Mouse (Mus musculus) adrenal gland, postnatal 14 days (tissue): ENCODE data around the gene Lmx1b. TPM values are rescaled to one million over a fixed set of nuclear protein-coding genes. Genes with fewer than 3 reads are reported as not detected.

Experiments
- DNase-seq: peaks from one replicate; pipeline ENCODE4 v3.0.0; 2021; ENCODE audit warnings: mixed read lengths
- total RNA-seq: library from RNA; stranded (reverse); gene quantifications from 2 replicates; pipeline ENCODE4 v1.2.3, GENCODE M21; 2021

Lmx1b gene
- total RNA-seq, 1 experiment from 2014 or later, result not detected

DNA sequence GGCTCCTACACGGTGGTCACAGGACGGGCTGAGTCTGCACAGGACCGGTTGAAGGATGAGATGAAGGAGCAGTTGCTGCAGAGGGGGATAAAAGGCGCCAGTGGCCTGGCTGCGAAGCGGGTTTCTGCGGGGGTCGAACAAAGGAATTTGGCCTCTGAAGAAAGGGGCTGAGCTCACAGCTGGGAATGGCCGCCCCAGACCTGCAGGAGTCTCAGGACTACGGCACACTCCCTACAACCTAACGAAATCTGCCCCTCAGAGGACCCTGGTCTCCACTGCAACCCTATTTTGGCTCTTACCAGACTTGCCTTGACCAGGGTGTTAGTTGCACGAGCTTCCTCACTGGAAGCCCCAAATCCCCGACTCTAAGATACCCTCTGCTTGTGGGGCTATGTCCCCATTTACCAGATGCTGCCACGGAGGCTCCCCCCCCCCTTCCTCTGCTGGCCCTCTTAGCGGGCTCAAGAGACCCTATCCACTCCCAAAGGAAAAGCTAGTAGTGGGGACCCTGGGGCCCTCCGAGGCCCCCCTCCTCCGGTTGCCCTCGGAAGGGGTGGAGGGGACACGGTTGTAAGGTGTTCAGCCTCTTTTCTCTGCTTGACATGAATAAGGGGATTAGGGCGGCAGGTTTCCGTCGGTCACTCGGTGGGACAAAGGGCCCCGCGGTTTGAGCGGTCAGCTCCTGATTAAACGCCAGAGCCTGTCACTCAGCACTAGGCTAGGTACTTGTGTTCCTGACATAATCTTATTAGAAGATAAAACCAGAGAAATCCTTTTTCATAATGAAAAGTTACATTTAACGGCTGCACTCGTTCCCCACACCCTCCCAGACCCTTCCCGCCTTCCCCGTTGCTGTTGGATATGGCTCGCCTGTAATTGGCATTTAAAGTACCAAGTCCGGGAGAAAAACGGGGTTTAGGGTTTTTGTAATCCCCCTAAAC is 10.0 kb downstream of the Lmx1b start:
- no peak for DNase-seq

DNA sequence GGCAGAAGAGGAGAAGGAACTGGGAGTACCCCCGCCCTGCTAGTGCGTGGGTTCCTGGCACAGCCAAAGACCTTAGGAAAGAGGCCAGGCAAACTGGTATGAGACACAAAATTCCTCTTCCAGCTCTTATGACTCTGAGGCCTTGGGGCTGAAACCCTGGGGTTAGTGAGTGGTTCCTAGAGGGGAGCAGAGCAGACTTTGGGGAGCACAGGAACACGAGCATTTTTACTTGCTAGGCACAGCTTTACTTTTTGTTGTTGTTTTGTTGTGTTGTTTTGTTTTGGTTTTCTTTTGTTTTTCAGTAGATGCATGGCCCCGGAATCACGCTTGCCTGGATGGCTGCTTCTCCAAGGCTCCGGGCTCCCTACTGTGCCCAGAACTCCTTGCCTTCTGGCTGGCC is 10.7 kb downstream of the Lmx1b start:
- no peak for DNase-seq

DNA sequence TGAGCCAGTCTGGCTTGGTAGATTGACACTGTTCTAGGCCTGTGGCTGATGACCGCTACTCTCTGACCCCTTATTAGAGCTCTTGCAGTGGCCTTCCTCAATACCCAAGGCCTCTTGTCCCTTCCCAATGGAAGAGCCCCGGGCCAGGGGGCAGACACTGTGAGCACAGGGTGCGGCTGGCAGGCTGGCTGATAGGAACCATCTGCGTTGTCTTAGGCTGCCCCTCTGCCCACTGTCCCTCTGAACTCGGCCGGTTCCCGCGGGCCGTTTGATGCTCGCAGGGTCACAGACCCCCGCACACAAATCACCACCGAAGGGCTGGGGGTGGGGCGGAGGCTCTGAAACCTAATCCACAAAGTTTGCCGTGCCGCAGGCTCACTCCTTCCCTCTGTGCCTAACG is 11.5 kb downstream of the Lmx1b start:
- DNase-seq, result no peak

DNA sequence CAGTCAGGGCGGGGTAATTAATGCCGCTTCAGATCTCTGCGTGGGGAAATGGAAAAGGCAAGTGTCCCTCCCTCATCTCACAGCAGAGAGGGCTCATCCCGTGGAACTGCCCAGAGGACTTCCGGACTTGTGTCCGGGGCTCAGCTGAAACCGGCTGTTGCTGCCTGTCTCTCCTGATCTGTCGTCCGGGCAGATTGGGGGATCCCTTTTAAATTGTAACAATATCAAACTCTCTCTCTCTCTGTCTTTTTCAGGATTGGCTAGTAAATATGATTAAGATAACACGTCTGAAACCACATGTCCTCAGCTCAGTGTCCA is 13.3 kb downstream of the Lmx1b start:
- DNase-seq, result peak; percentile 4

DNA sequence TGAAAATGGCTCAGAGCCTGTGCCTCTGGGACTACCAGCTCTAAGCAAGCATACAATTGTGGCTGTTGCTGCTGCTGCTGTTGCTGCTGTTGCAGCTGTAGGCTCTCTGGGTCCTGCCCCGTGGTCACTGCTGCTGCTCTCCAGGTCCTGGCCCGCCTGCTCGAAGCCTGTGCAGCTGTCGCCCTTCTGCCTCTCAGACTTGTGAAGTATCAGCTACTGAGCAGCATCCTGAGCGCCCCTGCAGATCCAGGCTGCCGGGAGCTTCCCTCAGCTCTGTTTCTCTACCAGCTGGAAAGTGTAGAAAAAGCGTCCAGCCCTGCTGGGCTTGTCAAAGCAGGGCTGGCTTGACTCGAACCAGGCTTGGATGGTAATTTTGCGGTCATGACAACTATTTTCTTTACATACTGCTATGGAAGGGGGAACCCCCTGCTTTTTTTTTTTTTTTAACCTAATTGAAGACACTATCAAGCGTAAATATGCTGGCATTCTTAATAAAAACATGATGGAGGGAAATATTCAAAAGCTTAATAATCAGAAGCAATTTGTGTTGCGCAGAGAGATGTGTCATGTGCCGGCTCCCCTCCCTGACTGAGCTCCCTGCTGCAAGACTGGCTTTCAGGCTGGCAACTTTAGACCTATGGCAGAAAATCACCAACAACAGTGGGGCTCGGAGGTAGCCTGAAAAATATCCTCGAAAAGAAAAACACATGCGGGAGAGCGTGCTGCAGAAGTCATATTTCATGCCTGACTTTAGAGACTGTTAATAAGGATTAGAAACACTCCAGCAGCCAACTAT is 13.9 kb downstream of the Lmx1b start:
- DNase-seq, result peak; percentile 1

DNA sequence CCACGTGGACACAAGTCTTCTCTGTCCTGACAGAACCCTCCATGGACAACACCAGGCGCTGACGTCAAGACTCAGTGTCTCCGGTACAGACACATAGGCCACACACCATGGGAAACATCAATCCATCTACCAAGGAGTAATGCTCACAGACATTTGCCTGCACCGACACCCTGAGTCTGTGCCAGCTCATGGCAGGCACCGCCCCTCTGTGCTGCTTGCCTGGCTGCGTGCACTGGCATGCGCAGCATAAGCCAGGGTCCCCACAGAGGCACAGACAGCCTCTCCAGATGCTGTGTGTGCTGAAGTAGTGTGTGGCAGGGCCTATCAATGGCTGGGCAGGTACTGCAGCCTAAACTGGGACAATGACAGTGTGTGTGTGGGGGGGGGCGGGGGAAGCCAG is 22.6 kb downstream of the Lmx1b start:
- DNase-seq, result peak; percentile 3

DNA sequence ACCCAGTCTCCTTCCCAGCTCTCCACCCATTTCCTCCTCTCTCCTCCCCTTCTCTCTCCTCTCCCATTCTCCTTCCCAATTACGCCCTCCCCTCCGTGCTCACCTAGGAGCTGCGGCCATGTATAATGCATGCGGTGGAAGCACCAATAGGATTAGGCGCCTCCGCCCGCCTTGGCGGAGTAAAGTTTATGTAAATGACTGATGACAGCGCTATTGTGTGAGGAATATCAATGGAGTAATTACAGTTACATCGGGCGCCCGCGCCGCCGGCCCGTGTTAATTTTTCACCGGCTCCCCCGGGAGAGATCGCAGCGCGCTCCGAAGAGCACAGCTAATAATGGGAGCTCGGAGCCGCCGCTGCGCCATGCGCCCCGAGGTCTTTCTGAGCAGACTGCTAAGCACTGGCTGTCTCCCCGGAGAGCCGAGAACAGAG is 23.9 kb downstream of the Lmx1b start:
- peak; percentile 46 for DNase-seq

DNA sequence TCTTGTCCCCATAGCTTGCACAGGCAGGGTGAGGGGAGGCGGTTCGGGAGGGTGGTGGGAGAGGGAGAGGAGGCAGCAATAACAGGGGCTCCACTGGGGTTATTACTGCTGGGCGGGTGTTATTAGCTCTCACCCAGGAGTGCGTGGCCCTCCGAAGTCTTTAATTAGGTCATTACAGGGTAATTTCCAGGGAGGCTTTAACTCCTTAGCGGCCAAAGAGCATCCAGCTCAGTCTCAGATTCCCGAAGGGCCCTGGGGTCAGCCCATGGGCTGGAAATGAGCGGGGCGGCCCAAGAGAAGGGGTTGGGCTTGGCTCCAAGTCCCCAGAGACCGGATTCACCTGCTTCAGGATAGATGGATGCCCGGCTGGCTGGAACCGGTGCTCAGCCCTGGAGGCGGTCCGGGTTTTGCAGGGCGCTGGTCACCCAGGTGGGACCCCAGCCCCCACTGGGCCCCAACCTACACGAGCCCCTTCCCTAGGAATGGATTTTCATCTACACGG is 24.4 kb downstream of the Lmx1b start:
- DNase-seq, result no peak

DNA sequence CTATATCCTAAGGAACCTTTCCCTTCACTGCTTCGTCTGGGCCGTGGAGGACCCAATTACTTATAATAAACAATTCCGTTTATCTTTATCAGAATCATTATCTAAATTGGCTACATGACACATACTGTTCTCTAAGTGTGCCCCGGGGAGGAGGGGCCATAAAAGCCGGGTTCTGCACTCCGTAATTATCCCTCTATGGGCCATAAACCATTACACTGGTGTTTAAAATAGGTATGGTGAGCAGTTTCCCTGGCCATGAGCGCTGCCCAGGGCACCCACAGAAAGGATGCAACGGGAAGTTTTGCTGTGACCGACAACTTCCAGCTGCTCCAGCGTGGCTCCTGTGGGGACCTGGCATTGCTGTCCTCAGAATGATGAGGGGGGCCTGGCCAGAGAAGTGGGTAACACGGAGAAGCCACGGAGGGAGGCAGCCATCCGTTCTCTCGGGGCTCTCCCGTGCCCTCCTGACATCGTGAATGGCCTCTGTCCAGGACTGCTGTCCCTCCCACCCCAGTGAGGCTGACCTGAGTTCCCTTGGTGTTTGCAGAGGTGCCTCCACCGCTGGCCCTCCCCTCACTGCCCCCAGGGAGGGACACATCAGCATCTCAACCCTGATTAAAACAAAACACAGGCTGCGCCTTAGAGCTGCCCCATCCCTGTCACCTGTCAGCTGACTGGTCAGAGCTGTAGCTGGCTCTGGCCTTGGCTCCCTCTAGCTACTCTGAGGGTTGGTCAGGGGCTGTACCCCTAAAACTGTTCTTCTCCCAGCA is 34.6 kb downstream of the Lmx1b start:
- peak; percentile 4 for DNase-seq

DNA sequence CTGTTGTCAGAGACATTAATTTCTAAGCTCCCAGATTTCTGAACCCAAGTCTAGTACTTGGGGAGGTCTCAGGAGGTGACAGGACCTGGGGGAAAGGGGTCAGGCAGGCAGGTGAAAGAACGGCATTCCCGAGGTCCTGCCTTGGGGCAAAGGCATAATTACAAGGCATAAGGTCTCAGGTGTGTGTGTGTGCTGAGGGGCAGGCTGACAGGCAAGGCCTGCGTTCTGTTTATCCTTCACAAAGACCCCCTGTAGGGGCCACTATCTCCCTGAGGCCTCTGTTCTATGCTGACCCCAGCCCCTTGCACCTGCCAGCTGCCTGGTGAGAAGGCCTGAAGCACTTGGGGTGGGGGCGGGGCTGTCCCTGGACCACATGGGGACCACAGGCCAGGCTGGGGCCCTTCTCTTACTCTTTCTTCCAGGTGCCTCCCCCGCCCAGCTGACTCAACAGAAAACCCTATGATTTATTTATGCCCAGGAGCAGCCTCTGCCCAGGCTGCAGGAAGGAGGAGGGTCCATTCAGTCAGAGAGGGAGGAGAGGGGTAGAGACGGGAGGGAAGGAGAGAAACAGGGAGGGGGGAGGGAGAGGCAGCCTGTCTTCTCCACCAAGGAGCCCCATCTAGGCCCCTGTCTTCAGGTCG is 35.3 kb downstream of the Lmx1b start:
- peak; percentile 4 for DNase-seq

DNA sequence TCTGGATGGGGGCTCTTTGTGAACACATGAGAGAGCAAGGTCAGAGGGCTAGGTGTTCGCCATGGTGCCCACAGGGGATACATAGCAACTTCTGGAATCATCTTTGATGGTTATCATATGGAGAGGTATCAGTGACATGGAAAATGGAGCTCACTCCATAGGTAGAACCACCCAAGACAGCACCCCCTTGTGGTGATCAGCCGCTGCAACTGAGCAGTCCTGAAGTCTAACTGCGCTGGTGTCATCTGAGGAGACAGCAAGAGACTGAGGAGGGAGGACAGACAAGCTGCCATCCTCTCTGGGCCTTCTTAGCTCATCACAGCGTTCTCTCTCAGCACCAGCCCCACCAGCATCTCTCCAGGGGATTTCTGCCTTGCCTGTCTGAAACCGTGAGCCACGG is 39.8 kb downstream of the Lmx1b start:
- peak; percentile 35 for DNase-seq

DNA sequence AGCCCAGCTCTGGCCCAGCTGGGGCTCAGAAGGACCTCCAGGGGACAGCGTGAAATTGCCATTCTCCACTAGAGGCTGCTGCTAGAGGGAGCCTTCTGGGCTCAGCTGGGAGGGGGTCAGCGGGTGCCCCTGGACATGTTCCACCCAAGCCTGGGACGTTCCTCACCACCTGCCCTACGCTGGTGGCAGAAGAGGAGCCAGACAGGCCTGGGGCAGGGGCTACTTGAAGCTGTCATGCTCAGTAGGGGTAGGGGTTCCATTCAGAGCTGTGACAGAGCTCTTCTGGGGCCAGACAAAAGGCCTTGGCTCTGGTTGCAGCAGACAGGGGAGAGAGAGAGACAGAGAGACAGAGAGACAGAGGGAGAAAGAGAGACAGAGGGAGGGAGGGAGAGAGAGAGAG is 42.9 kb downstream of the Lmx1b start:
- DNase-seq, result no peak

DNA sequence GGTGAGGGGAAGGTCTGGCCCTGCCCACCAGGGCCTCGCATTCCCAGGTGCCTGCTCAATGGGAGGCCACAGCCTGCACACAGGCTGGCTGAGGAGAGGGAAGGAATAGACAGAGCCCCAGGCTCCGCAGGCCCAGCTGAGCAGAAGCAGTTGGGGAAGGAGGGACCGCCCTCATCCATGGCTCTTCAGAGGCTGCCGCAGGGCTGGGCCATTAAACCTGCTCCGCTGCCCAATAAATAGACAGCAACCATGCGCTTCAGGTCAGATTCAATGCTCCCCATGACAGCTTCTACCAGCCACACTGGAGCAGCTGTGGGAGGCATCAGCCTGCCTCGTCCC is 45.3 kb downstream of the Lmx1b start:
- no peak for DNase-seq

DNA sequence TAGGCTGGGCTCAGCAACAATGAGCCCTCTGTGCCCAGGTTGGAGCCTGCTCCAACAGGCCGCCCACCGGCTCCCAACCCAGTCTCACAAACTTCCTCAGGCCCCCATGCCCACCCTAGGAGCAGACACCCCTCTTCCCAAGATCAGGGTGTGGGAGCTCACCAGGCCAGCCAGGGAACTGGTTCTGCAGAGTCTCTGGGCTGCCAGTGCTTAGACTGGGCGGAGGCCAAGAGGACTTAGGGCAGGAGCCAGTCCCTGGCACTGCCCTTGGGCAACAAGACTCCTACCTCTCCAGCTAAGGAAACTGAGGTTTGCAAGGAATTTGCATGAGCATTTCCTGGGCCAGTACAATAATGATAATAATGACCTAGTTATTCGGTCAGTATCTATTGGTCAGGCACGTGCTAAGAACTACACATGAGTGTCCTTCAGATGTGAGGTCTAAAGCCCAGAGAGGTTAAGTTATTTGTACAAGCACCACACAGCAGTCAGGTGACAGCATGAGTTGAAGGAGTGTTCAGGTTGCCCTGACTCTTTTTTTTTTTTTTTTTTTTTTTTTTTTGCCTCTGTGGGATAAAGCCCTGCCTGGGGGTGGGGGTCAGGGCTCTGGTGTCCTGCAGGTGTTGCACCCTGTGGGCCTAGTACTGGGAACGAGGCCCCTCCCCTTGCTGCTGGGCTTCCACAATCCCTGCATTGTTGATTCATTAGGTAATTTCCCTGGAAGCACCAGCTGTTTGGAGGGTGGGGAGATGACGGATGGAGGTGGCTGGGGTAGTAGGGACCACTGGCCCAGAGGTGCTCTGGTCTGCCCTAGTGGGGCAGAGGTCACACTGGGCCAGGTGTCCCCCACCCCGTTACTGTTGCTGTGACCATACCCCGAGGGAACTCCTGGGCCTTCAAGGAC is 45.9 kb downstream of the Lmx1b start:
- no peak for DNase-seq

DNA sequence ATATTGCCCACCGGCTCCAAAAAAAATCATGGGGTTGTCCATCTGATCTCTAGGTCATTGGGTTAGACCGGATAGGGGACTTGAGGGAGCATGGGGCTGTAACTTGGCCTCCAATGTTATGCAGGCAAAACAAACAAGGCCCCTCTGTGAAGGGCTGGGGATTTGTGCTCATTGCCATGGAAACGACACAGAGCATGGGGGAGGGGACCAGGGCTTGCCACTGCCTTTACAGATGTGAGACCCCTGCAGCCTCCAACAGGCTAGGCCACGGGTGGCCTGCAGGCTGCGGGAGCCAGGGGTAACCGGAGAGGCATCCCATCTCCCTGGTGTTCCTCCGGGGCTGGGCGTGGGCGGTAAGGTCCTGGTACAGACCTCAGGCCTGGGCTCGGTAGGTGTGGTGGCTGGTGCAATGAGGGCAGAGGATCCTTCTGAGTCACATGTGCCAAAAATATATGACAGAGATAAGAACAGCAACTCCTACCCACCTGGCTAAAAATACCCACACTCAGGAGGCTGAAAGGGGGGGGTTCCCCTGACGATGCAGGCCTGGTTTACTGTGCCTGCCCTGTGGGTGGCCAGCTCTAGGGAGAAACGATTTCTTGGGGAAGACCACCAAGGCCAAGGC is 47.3 kb downstream of the Lmx1b start:
- no peak for DNase-seq

DNA sequence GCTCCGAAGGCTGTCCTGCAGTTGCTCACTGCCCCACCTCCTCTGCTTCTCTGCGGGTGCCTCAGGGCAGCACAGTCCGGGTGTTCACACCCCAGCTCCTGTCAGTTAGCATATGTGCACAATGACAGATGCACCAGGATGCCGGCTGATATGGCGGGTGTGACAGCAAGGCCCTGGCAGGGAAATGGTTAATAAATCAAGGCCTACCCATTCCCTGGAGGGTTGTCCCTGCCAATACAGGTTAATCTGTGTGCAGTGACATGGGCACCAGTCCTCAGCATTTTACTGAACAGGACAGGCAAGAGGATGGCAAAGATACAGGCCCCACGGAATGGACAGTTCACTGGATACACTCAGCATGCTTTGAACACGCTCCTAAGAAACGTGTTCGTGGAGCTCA is 51.0 kb downstream of the Lmx1b start:
- DNase-seq, result no peak

DNA sequence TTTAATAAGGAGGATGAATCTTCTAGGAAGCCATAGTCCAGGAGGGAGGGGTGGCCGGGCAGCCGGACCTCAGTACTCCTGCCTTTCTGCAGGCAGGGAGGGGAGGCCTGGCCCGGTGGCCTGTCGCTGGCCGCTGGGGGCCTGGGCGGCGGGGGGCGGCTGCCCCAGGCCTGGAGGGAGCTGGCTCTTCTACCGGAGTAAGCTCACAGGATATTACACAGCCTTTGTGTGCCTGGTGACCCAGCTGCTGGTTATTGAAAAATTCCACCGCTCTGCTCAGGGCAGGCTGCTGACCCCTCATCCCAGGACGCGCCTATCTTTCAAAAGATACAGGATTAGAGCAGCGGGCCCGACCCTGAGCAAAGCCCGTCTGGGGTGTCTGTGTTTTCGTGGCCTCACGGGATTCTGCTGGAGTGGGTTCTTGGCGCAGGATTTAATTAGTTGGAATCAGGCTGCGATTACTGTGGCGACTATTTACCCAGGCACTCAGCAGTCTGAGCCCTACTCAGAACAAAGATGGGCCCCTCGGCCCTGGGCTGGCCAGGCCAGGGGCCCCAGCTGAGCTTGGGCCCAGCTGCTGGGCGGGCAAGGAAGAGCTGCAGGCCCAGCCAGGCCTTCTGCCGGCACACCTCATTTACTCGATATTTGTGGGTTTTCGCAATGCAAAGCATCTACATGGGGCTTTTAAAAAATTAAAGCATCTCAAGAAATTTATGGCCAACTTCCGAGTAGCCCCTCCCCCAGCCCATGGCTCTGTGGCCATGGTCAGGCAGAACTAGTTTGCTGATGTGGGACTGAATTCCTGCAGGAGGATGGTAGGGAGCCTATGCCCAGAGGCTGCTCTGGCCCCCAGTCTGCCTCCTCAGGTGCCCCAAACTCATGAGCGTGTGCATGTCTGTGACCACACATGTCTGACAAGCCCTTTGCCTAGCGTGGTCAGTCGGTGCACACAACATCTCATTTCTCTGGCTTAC is 55.1 kb downstream of the Lmx1b start:
- DNase-seq, result no peak

DNA sequence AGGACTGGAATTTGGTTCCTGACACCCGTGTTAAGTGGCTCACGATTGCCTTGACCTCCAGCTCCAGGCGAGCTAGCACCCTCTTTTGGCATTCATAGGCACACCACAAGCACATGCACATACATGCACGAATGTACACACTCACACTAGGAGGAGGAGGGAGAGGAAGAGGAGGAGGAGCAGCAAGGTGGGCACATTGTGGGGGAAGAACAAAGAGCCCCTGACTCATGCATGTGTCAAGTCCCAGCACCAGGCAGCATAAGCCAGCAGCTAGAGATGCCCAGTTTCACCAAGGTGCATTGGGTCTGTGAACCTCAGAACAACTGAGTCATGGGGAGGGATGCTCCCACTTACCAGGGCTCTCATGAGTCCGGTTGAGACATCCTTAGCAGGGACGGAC is 56.5 kb downstream of the Lmx1b start:
- DNase-seq, result no peak

DNA sequence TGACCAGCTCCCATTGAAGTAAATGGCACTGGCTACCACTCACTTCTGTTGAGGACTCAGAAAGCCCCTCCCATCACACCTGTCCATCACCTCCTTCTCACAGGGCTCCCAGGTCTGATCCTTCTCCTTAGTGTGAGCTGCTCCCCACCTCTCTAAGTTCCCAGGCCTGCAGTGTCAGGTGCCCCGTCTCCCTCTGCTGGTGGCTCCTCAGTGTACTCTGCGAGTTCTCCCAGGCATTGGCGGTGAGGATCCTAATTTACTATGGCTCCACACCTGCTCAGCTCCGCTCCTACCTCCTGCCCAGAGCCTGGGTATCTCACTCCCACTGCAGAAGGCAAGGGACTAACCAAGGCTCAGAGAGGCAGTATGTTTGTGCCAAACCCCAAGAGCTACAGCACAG is 57.0 kb downstream of the Lmx1b start:
- no peak for DNase-seq
